Mouse (Mus musculus) macrophage (primary cell): Measurements from ENCODE around the gene Thpo. TPM values are rescaled to one million over a fixed set of nuclear protein-coding genes. Genes with fewer than 3 reads are reported as not detected.
A peak's percentile ranks its signal among the peaks of the same experiment; 100 is the strongest.

Source experiments
- H3K27ac ChIP-seq: fragments of 350-480 bp; formaldehyde crosslinking; 2 replicates; pipeline ENCODE4 v1.9.0; 2021
- H3K36me3 ChIP-seq: fragments of 350-480 bp; formaldehyde crosslinking; 2 replicates; pipeline ENCODE4 v1.9.0; 2021; ENCODE audit errors: inconsistent target
- H3K4me3 ChIP-seq: fragments of 350-480 bp; formaldehyde crosslinking; 2 replicates; pipeline ENCODE4 v1.9.0; 2021; ENCODE audit errors: inconsistent target
- H3K79me2 ChIP-seq: fragments of 350-480 bp; formaldehyde crosslinking; 2 replicates; pipeline ENCODE4 v1.9.0; 2021; ENCODE audit errors: inconsistent target
- WGBS: methylation state at CpG from one replicate; pipeline ENCODE4 v1.1.7; 2026; ENCODE audit warnings: inconsistent platforms; ENCODE audit not compliant: missing documents; 5-methylcytosine and 5-hydroxymethylcytosine counted together
- polyA plus RNA-seq: library from polyadenylated mRNA; stranded (reverse); fragments of 250-400 nt; gene quantifications from 3 replicates; pipeline ENCODE4 v1.2.4, GENCODE M21; 2018; ENCODE audit warnings: inconsistent platforms

The Thpo gene
- polyA plus RNA-seq, 1 experiment from 2014 or later, result not detected

GRCm38 (mm10) chr16:20703071-20703470, 31.2 kb downstream of the Thpo start:
- Histone ChIP-seq H3K36me3 (no peaks in the 10 kb centered on the region), H3K4me3 (no peak overlapping the region), H3K79me2 (no peaks in the 10 kb centered on the region), H3K27ac (no peak overlapping the region)
- WGBS, result 94% methylated on average over 10 of the region's 10 CpGs

GRCm38 (mm10) chr16:20702522-20702893, 31.8 kb downstream of the Thpo start:
- no peak overlapping the region for H3K27ac ChIP-seq
- H3K4me3 ChIP-seq, result no peak overlapping the region
- 42% methylated on average over 8 of the region's 8 CpGs for WGBS
- H3K36me3 ChIP-seq, result no peaks in the 10 kb centered on the region
- H3K79me2 ChIP-seq, result no peaks in the 10 kb centered on the region

DNA sequence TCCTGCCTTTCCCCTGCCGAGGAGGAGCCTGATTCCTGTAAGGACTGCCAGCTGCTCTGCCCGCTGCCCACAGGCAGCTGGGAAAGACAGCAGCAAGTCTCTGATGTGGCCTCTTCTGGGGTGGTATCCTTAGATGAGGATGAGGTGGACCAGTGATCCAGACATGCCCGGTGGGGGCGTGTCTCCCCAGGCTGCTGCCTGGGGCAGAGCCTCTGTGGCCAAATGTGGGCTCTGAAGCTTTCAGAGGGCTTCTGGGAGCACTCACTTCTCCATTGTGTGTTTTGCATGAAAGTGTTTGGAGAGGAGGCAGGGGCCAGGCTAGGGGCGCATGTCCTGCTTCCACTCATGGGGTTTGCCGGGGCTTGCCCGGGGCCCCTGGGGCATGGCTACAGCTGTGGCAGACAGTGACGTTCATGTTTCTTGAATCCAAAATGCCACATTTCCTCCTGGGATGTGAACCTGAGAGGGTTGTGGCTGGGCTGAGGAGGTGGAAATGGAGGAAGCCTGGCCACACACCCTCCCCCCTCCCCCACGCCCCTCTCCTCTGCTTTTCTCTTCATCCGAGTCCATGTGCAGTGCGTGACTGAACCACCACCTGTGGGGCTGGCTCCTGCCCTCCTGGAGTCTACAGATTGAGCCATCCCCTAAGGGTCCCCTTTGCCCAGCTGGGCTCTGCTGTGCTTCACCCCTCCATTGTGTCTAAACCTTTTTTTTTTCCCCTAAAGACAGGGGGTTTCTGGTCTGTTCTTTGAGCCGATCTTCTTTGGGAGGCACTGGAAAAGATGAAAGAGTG, 32.4 kb downstream of the Thpo start:
- WGBS, result 73% methylated on average over 10 of the region's 12 CpGs
- no peaks in the 10 kb centered on the region for H3K36me3 ChIP-seq
- H3K4me3 ChIP-seq, result no peak overlapping the region
- H3K79me2 ChIP-seq, result no peaks in the 10 kb centered on the region
- no peak overlapping the region for H3K27ac ChIP-seq

DNA sequence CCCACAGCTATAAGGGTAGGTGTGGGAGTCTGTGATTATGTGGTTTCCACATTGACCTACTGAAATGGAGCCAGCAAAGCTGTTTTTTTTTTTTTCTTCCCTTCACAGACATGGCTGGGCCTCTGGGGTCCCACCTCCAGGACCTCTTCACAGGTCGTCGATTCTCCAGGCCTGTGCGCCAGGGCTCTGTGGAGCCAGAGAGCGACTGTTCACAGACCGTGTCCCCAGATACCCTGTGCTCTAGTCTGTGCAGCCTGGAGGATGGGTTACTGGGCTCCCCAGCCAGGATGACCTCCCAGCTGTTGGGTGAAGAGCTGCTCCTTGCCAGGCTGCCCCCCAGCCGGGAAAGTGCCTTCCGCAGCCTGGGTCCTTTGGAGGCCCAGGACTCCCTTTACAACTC, 33.0 kb downstream of the Thpo start:
- H3K4me3 ChIP-seq, result no peak overlapping the region
- no peaks in the 10 kb centered on the region for H3K36me3 ChIP-seq
- no peaks in the 10 kb centered on the region for H3K79me2 ChIP-seq
- H3K27ac ChIP-seq, result no peak overlapping the region
- WGBS, result 84% methylated on average over 7 of the region's 7 CpGs

- Histone ChIP-seq H3K27ac (no peak overlapping the region), H3K4me3 (no peak overlapping the region), H3K36me3 (no peaks in the 10 kb centered on the region), H3K79me2 (no peaks in the 10 kb centered on the region)
- 96% methylated on average over 5 of the region's 5 CpGs for WGBS
Observed at GRCm38 (mm10) chr16:20700036-20700435, 34.3 kb downstream of the Thpo start.

DNA sequence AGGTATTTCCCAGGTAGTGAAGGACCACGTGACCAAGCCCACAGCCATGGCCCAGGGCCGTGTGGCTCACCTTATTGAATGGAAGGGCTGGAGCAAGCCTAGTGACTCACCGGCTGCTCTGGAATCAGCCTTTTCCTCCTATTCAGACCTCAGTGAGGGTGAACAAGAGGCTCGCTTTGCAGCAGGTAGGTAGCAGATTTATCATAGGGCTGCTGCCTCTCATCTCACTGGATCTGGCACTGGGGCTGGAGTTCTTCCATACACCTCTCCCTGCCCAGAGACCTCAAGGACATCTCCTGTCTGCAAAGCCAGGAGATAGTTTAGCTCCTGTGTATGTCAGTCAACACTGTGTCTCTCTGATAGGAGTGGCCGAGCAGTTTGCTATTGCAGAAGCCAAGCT, 35.0 kb downstream of the Thpo start:
- Histone ChIP-seq H3K4me3 (no peak overlapping the region), H3K27ac (no peak overlapping the region), H3K36me3 (no peaks in the 10 kb centered on the region), H3K79me2 (no peaks in the 10 kb centered on the region)
- 93% methylated on average over 5 of the region's 5 CpGs for WGBS

DNA sequence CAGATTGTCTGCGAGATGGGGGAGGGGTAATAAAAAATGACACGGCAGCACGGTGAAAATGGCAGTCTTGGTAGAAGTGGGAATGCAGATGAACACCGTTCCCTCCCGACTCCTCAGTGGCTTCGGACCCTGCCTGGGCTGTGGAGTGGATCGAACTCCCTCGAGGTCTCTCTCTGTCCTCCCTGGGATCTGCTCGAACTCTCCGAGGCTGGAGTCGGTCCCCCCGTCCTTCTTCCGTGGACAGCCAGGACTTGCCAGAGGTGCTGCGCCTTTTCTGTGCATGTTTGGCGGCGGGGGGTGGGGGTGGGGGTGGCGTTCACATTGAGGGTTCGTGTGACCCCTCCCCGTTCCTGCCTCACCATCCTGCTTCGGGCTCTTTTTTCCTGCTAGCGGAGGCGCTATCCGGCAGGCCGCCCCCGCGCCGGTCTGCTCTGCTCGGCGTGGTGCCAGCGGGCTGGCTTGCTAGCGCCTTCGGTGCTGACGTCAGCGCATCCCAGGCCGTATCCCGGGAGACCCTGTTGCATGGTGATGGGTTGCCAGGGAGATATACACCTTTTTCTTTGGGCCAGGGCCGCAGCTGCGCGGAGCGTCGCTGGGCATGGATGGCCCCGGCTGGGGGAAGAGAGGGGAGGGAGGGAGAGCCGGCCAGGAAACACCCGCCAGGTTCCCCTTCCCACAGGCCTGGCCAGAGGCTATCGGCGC, 38.5 kb downstream of the Thpo start:
- Histone ChIP-seq H3K79me2 (no peaks in the 10 kb centered on the region), H3K36me3 (no peaks in the 10 kb centered on the region), H3K4me3 (no peak overlapping the region), H3K27ac (no peak overlapping the region)
- WGBS, result 11% methylated on average over 41 of the region's 46 CpGs

DNA sequence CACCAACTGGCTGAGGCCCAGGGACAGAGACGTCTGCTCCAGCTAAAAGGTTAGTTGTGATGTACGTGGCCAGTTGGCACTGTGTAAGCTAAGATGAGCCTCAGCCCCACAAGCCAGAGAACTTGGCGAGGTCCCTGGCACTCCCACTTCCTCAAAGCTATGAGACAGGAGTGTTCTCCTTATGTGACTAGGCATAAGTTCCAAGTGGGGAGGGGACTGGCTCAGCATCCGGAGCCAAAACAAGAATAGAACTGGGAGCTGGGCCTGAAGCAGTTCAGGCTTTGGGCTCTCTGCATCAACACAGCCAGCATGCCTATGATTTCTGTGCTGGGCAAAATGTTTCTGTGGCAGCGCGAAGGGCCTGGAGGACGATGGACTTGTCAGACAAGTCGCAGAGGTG, 39.5 kb downstream of the Thpo start:
- H3K27ac ChIP-seq, result no peak overlapping the region
- WGBS, result 54% methylated on average over 8 of the region's 8 CpGs
- H3K4me3 ChIP-seq, result no peak overlapping the region
- H3K36me3 ChIP-seq, result peaks cover 6% of the 10 kb centered on the region
- H3K79me2 ChIP-seq, result no peaks in the 10 kb centered on the region

- Histone ChIP-seq H3K36me3 (peaks cover 22% of the 10 kb centered on the region), H3K4me3 (no peak within 1 kb of the TSS; the same call in 1 of the 2 replicates), H3K79me2 (no peaks in the 10 kb centered on the region), H3K27ac (no peak within 1 kb of the TSS)
- WGBS, result 3% methylated on average over 37 of the region's 37 CpGs
Observed at GRCm38 (mm10) chr16:20693111-20693701, 41.1 kb downstream of the Thpo start, which contains the start of gene Fam131a. Gene Fam131a (plus strand): TSS chr16:20693241.

- WGBS, result 90% methylated on average over 16 of the region's 16 CpGs
- Histone ChIP-seq H3K27ac (no peak overlapping the region), H3K36me3 (peaks cover 30% of the 10 kb centered on the region), H3K79me2 (no peaks in the 10 kb centered on the region), H3K4me3 (no peak overlapping the region)
Observed at GRCm38 (mm10) chr16:20692241-20692965, 41.9 kb downstream of the Thpo start.

GRCm38 (mm10) chr16:20691617-20692016, 42.7 kb downstream of the Thpo start:
- H3K36me3 ChIP-seq, result peaks cover 38% of the 10 kb centered on the region
- WGBS, result 86% methylated on average over 1 of the region's 1 CpGs
- H3K27ac ChIP-seq, result no peak overlapping the region
- H3K79me2 ChIP-seq, result no peaks in the 10 kb centered on the region
- H3K4me3 ChIP-seq, result no peak overlapping the region

GRCm38 (mm10) chr16:20690774-20691173, 43.5 kb downstream of the Thpo start:
- Histone ChIP-seq H3K27ac (no peak overlapping the region), H3K4me3 (no peak overlapping the region), H3K36me3 (peaks cover 47% of the 10 kb centered on the region), H3K79me2 (no peaks in the 10 kb centered on the region)
- WGBS, result 95% methylated on average over 3 of the region's 3 CpGs

DNA sequence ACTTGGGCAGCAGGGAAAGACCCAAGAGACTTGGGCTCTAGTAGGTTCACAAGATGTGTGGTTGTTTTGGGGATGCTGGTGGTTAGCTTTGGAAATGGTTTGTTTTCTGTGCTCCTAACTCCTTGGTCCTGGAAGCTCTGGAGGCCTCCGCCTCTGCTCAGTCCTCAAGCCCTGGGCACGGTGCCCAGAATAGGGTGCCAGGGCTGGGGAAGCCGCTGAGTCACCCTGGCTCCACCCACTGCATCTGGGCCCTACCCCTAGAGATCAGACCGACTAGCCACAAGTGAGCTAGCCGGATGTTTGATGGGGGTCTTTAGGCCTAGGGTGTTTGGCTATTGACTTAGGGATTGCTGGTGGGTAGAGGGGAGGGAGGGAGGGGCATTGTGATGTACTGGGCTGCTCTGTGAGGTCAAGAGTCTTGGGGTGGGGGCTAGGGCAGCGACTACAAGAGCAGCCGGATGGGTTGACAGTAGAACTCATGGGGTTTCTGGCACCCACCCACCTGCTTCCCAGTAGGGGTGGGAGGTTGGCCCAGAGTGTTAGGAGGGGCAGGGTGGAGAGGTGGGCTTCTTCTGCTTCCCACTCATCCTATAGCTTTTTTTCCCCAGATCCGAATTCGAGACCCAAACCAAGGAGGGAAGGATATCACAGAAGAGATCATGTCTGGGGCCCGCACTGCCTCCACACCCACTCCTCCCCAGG, 56.2 kb downstream of the Thpo start:
- peak overlapping the region; percentile 21 for H3K27ac ChIP-seq
- 48% methylated on average over 10 of the region's 10 CpGs for WGBS
- H3K4me3 ChIP-seq, result no peak overlapping the region
- peaks cover 68% of the 10 kb centered on the region for H3K79me2 ChIP-seq
- peaks cover 59% of the 10 kb centered on the region for H3K36me3 ChIP-seq

DNA sequence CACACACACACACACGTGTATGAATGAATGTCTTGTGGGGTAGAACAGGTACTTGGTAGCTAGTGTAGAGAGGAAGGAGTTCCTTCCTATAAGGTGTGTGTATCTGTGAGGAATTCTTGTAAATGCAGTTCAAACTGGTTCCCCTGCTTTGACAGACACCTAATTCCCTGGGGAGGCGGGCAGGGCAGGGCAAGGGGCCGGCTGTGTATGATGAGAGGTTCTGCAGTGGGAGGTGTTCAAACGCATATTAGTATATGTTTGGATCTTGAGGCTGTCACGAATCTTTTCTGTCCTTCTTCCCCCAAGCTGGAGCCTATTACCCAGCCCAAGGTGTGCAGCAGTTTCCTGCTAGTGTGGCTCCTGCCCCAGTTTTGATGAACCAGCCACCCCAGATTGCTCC, 56.9 kb downstream of the Thpo start:
- 78% methylated on average over 4 of the region's 5 CpGs for WGBS
- Histone ChIP-seq H3K79me2 (peaks cover 68% of the 10 kb centered on the region), H3K4me3 (no peak overlapping the region), H3K36me3 (peaks cover 52% of the 10 kb centered on the region), H3K27ac (peak overlapping the region; percentile 21)
